In genomic region chr9:49384041-49384440, GRCm38 (mm10) we compare ENCODE assay signal across 30 mouse cellular contexts. TPM values are rescaled to one million over a fixed set of nuclear protein-coding genes. Genes with fewer than 3 reads are reported as not detected.
A peak's percentile ranks its signal among the peaks of the same experiment; 100 is the strongest.
DNase-seq lines count a peak whose midpoint lies in the region; ATAC-seq lines count a peak whose summit lies in the region.
"Had no signal": no experiment of that assay in that cellular context is flagged by ENCODE, and none has a peak within 500 bp of the region (broad histone marks: within the 10 kb centered on the region; RNA-seq: fewer than 3 reads in every experiment).

No protein-coding gene starts in this region.

- H3K4me2 ChIP-seq in neural tube, embryonic 11.5 days (ENCODE audit: low read depth): no peak overlapping the region
- H3K4me2 ChIP-seq: embryonic facial prominence, embryonic 12.5 days; intestine, embryonic 15.5 days; limb, embryonic 12.5 days; liver, embryonic 11.5 days; stomach, embryonic 15.5 days had no signal

- intact Hi-C loops in heart, postnatal 36 days (cut with DNase I): no loop called here

- H3K27ac ChIP-seq in neural tube, embryonic 11.5 days (ENCODE audit: low read depth, low read length): no peak overlapping the region
- H3K27ac ChIP-seq: embryonic facial prominence, embryonic 12.5 days; intestine, embryonic 15.5 days; limb, embryonic 12.5 days; macrophage; stomach, embryonic 15.5 days had no signal

- ATAC-seq in neural tube, embryonic 11.5 days (ENCODE audit: insufficient read depth, low FRiP score, low TSS enrichment): no peak
- ATAC-seq: forebrain, postnatal 0 days; intestine, embryonic 15.5 days; liver, postnatal 0 days; lung, postnatal 0 days had no signal

- H3K27me3 ChIP-seq in neural tube, embryonic 11.5 days (ENCODE audit: control insufficient read depth, insufficient read depth, low read length): no peaks in the 10 kb centered on the region
- H3K27me3 ChIP-seq: embryonic facial prominence, embryonic 12.5 days; intestine, embryonic 15.5 days; limb, embryonic 12.5 days; stomach, embryonic 15.5 days had no signal

- H3K4me1 ChIP-seq in neural tube, embryonic 11.5 days (ENCODE audit: control insufficient read depth, insufficient read depth, low read length): no peaks in the 10 kb centered on the region
- H3K4me1 ChIP-seq: intestine, embryonic 15.5 days; stomach, embryonic 15.5 days had no signal

- H3K9me3 ChIP-seq in neural tube, embryonic 11.5 days (ENCODE audit: control insufficient read depth, low read length): no peaks in the 10 kb centered on the region
- H3K9me3 ChIP-seq: embryonic facial prominence, embryonic 12.5 days; intestine, embryonic 15.5 days; limb, embryonic 12.5 days; stomach, embryonic 15.5 days had no signal

- no peaks in the 10 kb centered on the region for H3K36me3 ChIP-seq in neural tube, embryonic 11.5 days (ENCODE audit: control insufficient read depth, insufficient read depth, low read length)
- H3K36me3 ChIP-seq: embryonic facial prominence, embryonic 12.5 days; intestine, embryonic 15.5 days; limb, embryonic 12.5 days; stomach, embryonic 15.5 days had no signal

- H3K4me3 ChIP-seq in neural tube, embryonic 11.5 days (ENCODE audit: low read depth, low read length): no peak overlapping the region
- H3K4me3 ChIP-seq: embryonic facial prominence, embryonic 12.5 days; heart, adult 2 months; intestine, embryonic 15.5 days; limb, embryonic 12.5 days; stomach, embryonic 15.5 days had no signal

- H3K9ac ChIP-seq in neural tube, embryonic 11.5 days (ENCODE audit: low read length): no peak overlapping the region
- H3K9ac ChIP-seq: embryonic facial prominence, embryonic 12.5 days; forebrain, postnatal 0 days; intestine, embryonic 15.5 days; limb, embryonic 12.5 days; liver, postnatal 0 days; stomach, embryonic 15.5 days had no signal

- DNase-seq in embryo, embryonic 10 days (ENCODE audit: low spot score): peak; percentile 10
- DNase-seq in embryo, embryonic 10.5 days (ENCODE audit: low spot score): no peak
- DNase-seq in neural tube, embryonic 11.5 days (ENCODE audit: low spot score): peak; percentile 27
- no peak for DNase-seq in neural tube, embryonic 10.5 days (ENCODE audit: extremely low spot score, low spot score)
- peak; percentile 11 for DNase-seq in mesoderm, embryonic 11.5 days (ENCODE audit: low read depth, low spot score)
- DNase-seq in heart, postnatal 36 days: no peak
- no peak for DNase-seq in thymus, postnatal 25 days
- DNase-seq in kidney, postnatal 4 days: no peak
- DNase-seq: adrenal gland, postnatal 10 days; cerebellum, adult 9-10 months; forebrain, postnatal 0 days; gastrocnemius, postnatal 25 days; heart, adult 2 months; heart, postnatal 4 days; kidney, adult 8-10 months; kidney, postnatal 14 days; liver, postnatal 0 days; right cerebral cortex, postnatal 4 days; thymus, postnatal 4 days had no signal

- WGBS in neural tube, embryonic 11.5 days: 39% methylated on average over 3 of the region's 3 CpGs

RNA-seq across cellular contexts. Expression of gene Ankk1, which starts 42.8 kb away (rescaled TPM):
- polyA plus RNA-seq in neural tube, embryonic 11.5 days (2014; fragmentation: Nextera tagmentation; extraction: Ambion mirVana): not detected in 2 replicates
- not detected for total RNA-seq in heart, postnatal 36 days (2021)
- total RNA-seq: adrenal gland, postnatal 10 days; forebrain, postnatal 0 days; gastrocnemius, postnatal 25 days; heart, adult 2 months; heart, postnatal 4 days; layer of hippocampus, adult 8-10 months; left cerebral cortex, postnatal 14 days had no signal
- polyA plus RNA-seq: embryonic facial prominence, embryonic 12.5 days; forebrain, embryonic 11.5 days; forebrain, postnatal 0 days; heart, adult 2 months; heart, embryonic 14.5 days; intestine, embryonic 15.5 days; limb, embryonic 12.5 days; liver, embryonic 11.5 days; liver, postnatal 0 days; macrophage had no signal

RNA-seq across cellular contexts. Expression of gene Drd2, which starts 43.6 kb away (rescaled TPM):
- 0.37 and 0.69 TPM in 2 replicates for polyA plus RNA-seq in neural tube, embryonic 11.5 days (2014; fragmentation: Nextera tagmentation; extraction: Ambion mirVana)
- 1 to 10 TPM in 1 of 2 experiments, under 1 TPM in 1; 0.81 to 1.1 TPM for total RNA-seq in heart, postnatal 36 days (2021)
- total RNA-seq: gastrocnemius, postnatal 25 days had no signal
- polyA plus RNA-seq: embryonic facial prominence, embryonic 12.5 days; heart, embryonic 14.5 days; limb, embryonic 12.5 days; liver, embryonic 11.5 days; liver, postnatal 0 days; macrophage had no signal

Comparison
In these comparisons a context has a peak if more than half of its experiments do, and no peak if none do; other contexts are left out.
1. DNase-seq: peak in embryo, embryonic 10 days (single experiment), neural tube, embryonic 11.5 days (single experiment) and mesoderm, embryonic 11.5 days (single experiment); none in embryo, embryonic 10.5 days (single experiment), neural tube, embryonic 10.5 days (single experiment), heart, postnatal 36 days (0 of 2), thymus, postnatal 25 days (single experiment) and kidney, postnatal 4 days (0 of 2).